Mouse (Mus musculus) small intestine, adult 2 months (tissue): ENCODE measurements around the gene Cops2. TPM values are rescaled to one million over a fixed set of nuclear protein-coding genes. Genes with fewer than 3 reads are reported as not detected.

ENCODE experiments used
- H3K27ac ChIP-seq: fragments of 200-500 bp; 2 replicates; pipeline ENCODE4 v1.5.1; 2012; ENCODE audit warnings: low read depth, low read length, control low read depth, inconsistent platforms; ENCODE audit not compliant: insufficient read depth
- H3K27me3 ChIP-seq: fragments of 200-500 bp; 2 replicates; pipeline ENCODE4 v1.6.1; 2012; ENCODE audit warnings: mild to moderate bottlenecking, moderate library complexity, low read length, inconsistent platforms; ENCODE audit not compliant: control insufficient read depth, insufficient read depth
- H3K36me3 ChIP-seq: fragments of 200-500 bp; 2 replicates; pipeline ENCODE4 v1.6.1; 2012; ENCODE audit warnings: mild to moderate bottlenecking, low read length, control low read depth, inconsistent platforms; ENCODE audit not compliant: control insufficient read depth, insufficient read depth
- H3K4me1 ChIP-seq: fragments of 200-500 bp; 2 replicates; pipeline ENCODE4 v1.6.1; 2012; ENCODE audit warnings: low read length, inconsistent platforms, mixed read lengths; ENCODE audit not compliant: control insufficient read depth, insufficient read depth, insufficient read length
- H3K4me3 ChIP-seq: fragments of 200-500 bp; 2 replicates; pipeline ENCODE4 v1.5.1; 2012; ENCODE audit warnings: low read depth, mild to moderate bottlenecking, control low read depth, inconsistent platforms, low read length, moderate library complexity
- CTCF ChIP-seq: fragments of 200-500 bp; IDR thresholded peaks from 2 replicates; pipeline ENCODE4 v1.5.1; 2012; ENCODE audit warnings: low read depth, mild to moderate bottlenecking, control low read depth, inconsistent platforms, low read length, moderate library complexity, mixed read lengths; ENCODE audit not compliant: insufficient replicate concordance, insufficient read length; ENCODE audit errors: extremely low read depth
- POLR2A ChIP-seq: fragments of 200-500 bp; IDR thresholded peaks from 2 replicates; pipeline ENCODE4 v1.6.1; 2012; ENCODE audit warnings: low read depth, mild to moderate bottlenecking, control low read depth, inconsistent platforms, low read length, moderate library complexity
- WGBS: fragments of 180-500 bp; shearing (Covaris S2); methylation state at CpG from one replicate; pipeline ENCODE4 v1.1.7; 2018; 5-methylcytosine and 5-hydroxymethylcytosine counted together
- polyA plus RNA-seq: library from polyadenylated mRNA; depleted of rRNA; stranded (reverse); fragments of >200 nt; gene quantifications from 2 replicates; pipeline ENCODE4 v1.2.3, GENCODE M21; 2012

Cops2 gene
- polyA plus RNA-seq, 1 experiment: 1.3 TPM

- H3K4me1 ChIP-seq: no peaks in the 10 kb centered on the region
- TF ChIP-seq POLR2A (no peak), CTCF (no peak)
- H3K4me3 ChIP-seq: no peak overlapping the region
- peaks cover 23% of the 10 kb centered on the region for H3K36me3 ChIP-seq
- no peak overlapping the region for H3K27ac ChIP-seq
- WGBS: 86% methylated on average over 4 of the region's 4 CpGs
- H3K27me3 ChIP-seq: no peaks in the 10 kb centered on the region
Observed at GRCm38 (mm10) chr2:125827898-125828297, 31.0 kb downstream of the Cops2 start.

- 73% methylated on average over 4 of the region's 4 CpGs for WGBS
- no peaks in the 10 kb centered on the region for H3K4me1 ChIP-seq
- H3K27me3 ChIP-seq: no peaks in the 10 kb centered on the region
- TF ChIP-seq POLR2A (no peak), CTCF (no peak)
- H3K27ac ChIP-seq: no peak overlapping the region
- no peak overlapping the region for H3K4me3 ChIP-seq
- H3K36me3 ChIP-seq: peaks cover 10% of the 10 kb centered on the region
Observed at GRCm38 (mm10) chr2:125826201-125826600, 32.7 kb downstream of the Cops2 start.

- 58% methylated on average over 4 of the region's 4 CpGs for WGBS
Observed at GRCm38 (mm10) chr2:125820397-125820796, 38.5 kb downstream of the Cops2 start.

GRCm38 (mm10) chr2:125813972-125814595 is 44.9 kb downstream of the Cops2 start:
- peaks cover 2% of the 10 kb centered on the region; the same call in 1 of the 2 replicates for H3K27me3 ChIP-seq
- H3K36me3 ChIP-seq: no peaks in the 10 kb centered on the region
- TF ChIP-seq POLR2A: no peak
- TF ChIP-seq CTCF: no peak
- WGBS: 60% methylated on average over 9 of the region's 9 CpGs
- no peak overlapping the region for H3K4me3 ChIP-seq
- H3K27ac ChIP-seq: no peak overlapping the region
- no peaks in the 10 kb centered on the region for H3K4me1 ChIP-seq

More at GRCm38 (mm10) chr2:125820397-125820796, 38.5 kb downstream of the Cops2 start:
- TF ChIP-seq POLR2A (no peak), CTCF (no peak)
- Histone ChIP-seq H3K4me3 (no peak overlapping the region), H3K27me3 (no peaks in the 10 kb centered on the region), H3K36me3 (no peaks in the 10 kb centered on the region), H3K27ac (no peak overlapping the region), H3K4me1 (no peaks in the 10 kb centered on the region)

- H3K27ac ChIP-seq: no peak overlapping the region
- H3K36me3 ChIP-seq: no peaks in the 10 kb centered on the region
- no peak overlapping the region for H3K4me3 ChIP-seq
- no peaks in the 10 kb centered on the region for H3K4me1 ChIP-seq
- no peak for TF ChIP-seq POLR2A
- TF ChIP-seq CTCF: no peak
- peaks cover 2% of the 10 kb centered on the region; the same call in 1 of the 2 replicates for H3K27me3 ChIP-seq
- 58% methylated on average over 2 of the region's 2 CpGs for WGBS
Observed at GRCm38 (mm10) chr2:125811332-125811731, 47.6 kb downstream of the Cops2 start.

GRCm38 (mm10) chr2:125809551-125809950 is 49.4 kb downstream of the Cops2 start:
- Histone ChIP-seq H3K36me3 (no peaks in the 10 kb centered on the region), H3K4me3 (no peak overlapping the region), H3K4me1 (no peaks in the 10 kb centered on the region), H3K27me3 (peaks cover 2% of the 10 kb centered on the region; the same call in 1 of the 2 replicates), H3K27ac (no peak overlapping the region)
- WGBS: 83% methylated on average over 7 of the region's 7 CpGs
- TF ChIP-seq POLR2A (no peak), CTCF (no peak)

GRCm38 (mm10) chr2:125805826-125806225 is 53.1 kb downstream of the Cops2 start:
- Histone ChIP-seq H3K36me3 (no peaks in the 10 kb centered on the region), H3K4me1 (no peaks in the 10 kb centered on the region)
- WGBS: 56% methylated on average over 1 of the region's 1 CpGs

More at GRCm38 (mm10) chr2:125805826-125806225, 53.1 kb downstream of the Cops2 start:
- Histone ChIP-seq H3K27me3 (no peaks in the 10 kb centered on the region), H3K4me3 (no peak overlapping the region), H3K27ac (no peak overlapping the region)
- TF ChIP-seq CTCF (no peak), POLR2A (no peak)
